Mouse (Mus musculus) small intestine, adult 2 months (tissue): ENCODE measurements around the gene Ap2a1.

Experiments used
- CTCF ChIP-seq: fragments of 200-500 bp; IDR thresholded peaks from 2 replicates; pipeline ENCODE4 v1.5.1; 2012; ENCODE audit warnings: low read depth, mild to moderate bottlenecking, control low read depth, inconsistent platforms, low read length, moderate library complexity, mixed read lengths; ENCODE audit not compliant: insufficient replicate concordance, insufficient read length; ENCODE audit errors: extremely low read depth
- POLR2A ChIP-seq: fragments of 200-500 bp; IDR thresholded peaks from 2 replicates; pipeline ENCODE4 v1.6.1; 2012; ENCODE audit warnings: low read depth, mild to moderate bottlenecking, control low read depth, inconsistent platforms, low read length, moderate library complexity

DNA sequence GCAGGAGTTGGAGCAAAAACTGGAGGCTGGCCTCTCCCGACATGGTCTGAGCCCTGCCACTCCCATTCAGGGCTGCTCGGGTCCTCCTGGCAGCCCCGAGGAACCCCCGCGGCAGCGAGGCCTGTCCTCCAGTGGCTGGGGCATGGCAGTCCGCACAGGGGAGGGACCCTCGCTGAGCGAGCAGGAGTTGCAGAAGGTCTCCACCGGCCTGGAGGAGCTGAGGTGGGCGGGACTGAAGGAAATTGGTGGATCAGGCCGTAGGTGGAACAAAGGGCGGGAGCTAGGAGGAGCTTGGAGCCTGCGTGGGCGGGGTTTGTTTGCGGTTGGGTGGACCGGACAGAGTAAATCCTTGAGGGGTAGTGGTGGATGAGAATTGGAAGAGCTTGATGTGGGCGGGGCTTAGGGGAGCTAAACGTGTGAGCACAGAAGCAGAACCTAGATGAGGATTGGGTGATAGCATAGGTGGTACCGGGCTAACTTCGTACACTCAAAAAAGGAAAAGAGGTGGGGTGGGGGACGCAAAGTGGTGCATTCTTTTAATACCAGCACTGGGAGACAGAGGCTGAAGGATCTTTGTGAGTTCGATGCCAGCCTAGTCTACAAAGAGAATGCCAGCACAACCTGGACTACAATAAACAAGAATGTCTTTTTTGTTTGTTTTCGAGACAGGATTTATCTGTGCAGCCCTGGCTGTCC lies 23.5 kb upstream of the Ap2a1 start:
- TF ChIP-seq CTCF (no peak), POLR2A (no peak)
